Mouse (Mus musculus) embryonic facial prominence, embryonic 12.5 days (tissue): Measurements from ENCODE around the gene Pnkd. TPM values are rescaled to one million over a fixed set of nuclear protein-coding genes. Genes with fewer than 3 reads are reported as not detected.

Source experiments
- ATAC-seq: fragments of 200-750 bp; cut with Nextera tagmentation; 2 replicates; pipeline ENCODE4 v1.8.0; 2017; ENCODE audit not compliant: insufficient number of reproducible peaks, insufficient read depth, low FRiP score, low TSS enrichment
- H3K27ac ChIP-seq: fragments of 300-500 bp; sonication (generic); 2 replicates; pipeline ENCODE4 v1.5.1; 2016; ENCODE audit warnings: mild to moderate bottlenecking
- H3K27me3 ChIP-seq: fragments of 300-500 bp; sonication (generic); 2 replicates; pipeline ENCODE4 v1.6.1; 2016; ENCODE audit warnings: mild to moderate bottlenecking, moderate library complexity
- H3K36me3 ChIP-seq: fragments of 300-500 bp; sonication (generic); 2 replicates; pipeline ENCODE4 v1.6.1; 2016; ENCODE audit warnings: mild to moderate bottlenecking
- H3K4me1 ChIP-seq: fragments of 300-500 bp; sonication (generic); 2 replicates; pipeline ENCODE4 v1.6.1; 2016
- H3K4me2 ChIP-seq: fragments of 300-500 bp; sonication (generic); replicated peaks from 2 replicates; pipeline ENCODE4 v1.6.1; 2016; ENCODE audit warnings: mild to moderate bottlenecking, moderate library complexity
- H3K4me3 ChIP-seq: fragments of 300-500 bp; sonication (generic); 2 replicates; pipeline ENCODE4 v1.5.1; 2016; ENCODE audit warnings: mild to moderate bottlenecking
- H3K9ac ChIP-seq: fragments of 300-500 bp; sonication (generic); 2 replicates; pipeline ENCODE4 v1.6.1; 2016; ENCODE audit warnings: mild to moderate bottlenecking, moderate library complexity
- H3K9me3 ChIP-seq: fragments of 300-500 bp; sonication (generic); 2 replicates; pipeline ENCODE4 v1.6.1; 2016; ENCODE audit warnings: mild to moderate bottlenecking, moderate library complexity
- WGBS: fragments of 180-500 bp; shearing (Covaris S2); methylation state at CpG from one replicate; pipeline ENCODE4 v1.1.7; 2016; 5-methylcytosine and 5-hydroxymethylcytosine counted together
- polyA plus RNA-seq: library from polyadenylated mRNA; unstranded; fragments of >200 nt; fragmentation: Nextera tagmentation; extraction: Ambion mirVana; gene quantifications from 2 replicates; pipeline ENCODE4 v1.2.1, GENCODE M21; 2016

The Pnkd gene
- polyA plus RNA-seq, 1 experiment from 2014 or later = 106 TPM

GRCm38 (mm10) chr1:74300347-74301110 is 15.8 kb downstream of the Pnkd start:
- Histone ChIP-seq H3K9me3 (no peaks in the 10 kb centered on the region), H3K9ac (no peak overlapping the region), H3K27me3 (no peaks in the 10 kb centered on the region), H3K4me1 (peaks cover 20% of the 10 kb centered on the region), H3K4me2 (no peak overlapping the region), H3K27ac (no peak overlapping the region), H3K4me3 (no peak overlapping the region), H3K36me3 (no peaks in the 10 kb centered on the region)
- ATAC-seq = no peak
- WGBS = 87% methylated on average over 6 of the region's 6 CpGs

- no peaks in the 10 kb centered on the region for H3K36me3 ChIP-seq
- WGBS = 90% methylated on average over 7 of the region's 7 CpGs
- no peak overlapping the region for H3K4me3 ChIP-seq
- peaks cover 5% of the 10 kb centered on the region; the same call in 1 of the 2 replicates for H3K4me1 ChIP-seq
- no peak for ATAC-seq
- no peak overlapping the region for H3K4me2 ChIP-seq
- no peaks in the 10 kb centered on the region for H3K9me3 ChIP-seq
- no peaks in the 10 kb centered on the region for H3K27me3 ChIP-seq
- H3K9ac ChIP-seq = no peak overlapping the region
- no peak overlapping the region for H3K27ac ChIP-seq
Observed at GRCm38 (mm10) chr1:74302229-74302628, 17.5 kb downstream of the Pnkd start.

- Histone ChIP-seq H3K9me3 (no peaks in the 10 kb centered on the region), H3K4me2 (peak overlapping the region; percentile 85; the same call in 1 of the 2 replicates), H3K4me3 (no peak overlapping the region), H3K36me3 (no peaks in the 10 kb centered on the region), H3K27ac (no peak overlapping the region), H3K27me3 (no peaks in the 10 kb centered on the region), H3K9ac (no peak overlapping the region), H3K4me1 (peaks cover 4% of the 10 kb centered on the region; the same call in 1 of the 2 replicates)
- no peak for ATAC-seq
- 74% methylated on average over 2 of the region's 2 CpGs for WGBS
Observed at GRCm38 (mm10) chr1:74302835-74303234, 18.1 kb downstream of the Pnkd start.

GRCm38 (mm10) chr1:74303509-74304338 is 19.0 kb downstream of the Pnkd start:
- peak; percentile 78 for ATAC-seq
- H3K36me3 ChIP-seq = no peaks in the 10 kb centered on the region
- WGBS = under 1% methylated on average over 56 of the region's 56 CpGs
- H3K4me1 ChIP-seq = peaks cover 4% of the 10 kb centered on the region; the same call in 1 of the 2 replicates
- H3K9ac ChIP-seq = peak overlapping the region; percentile 70
- no peaks in the 10 kb centered on the region for H3K9me3 ChIP-seq
- H3K27ac ChIP-seq = peak overlapping the region; percentile 68
- no peaks in the 10 kb centered on the region for H3K27me3 ChIP-seq
- peak overlapping the region; percentile 85 for H3K4me2 ChIP-seq
- H3K4me3 ChIP-seq = peak overlapping the region; percentile 61

- Histone ChIP-seq H3K9ac (peak overlapping the region; percentile 70), H3K4me3 (peak overlapping the region; percentile 61), H3K27me3 (no peaks in the 10 kb centered on the region), H3K9me3 (no peaks in the 10 kb centered on the region), H3K27ac (no peak overlapping the region; the same call in 1 of the 2 replicates), H3K4me2 (peak overlapping the region; percentile 85), H3K36me3 (no peaks in the 10 kb centered on the region), H3K4me1 (peaks cover 4% of the 10 kb centered on the region; the same call in 1 of the 2 replicates)
- 4% methylated on average over 12 of the region's 12 CpGs for WGBS
- ATAC-seq = no peak
Observed at GRCm38 (mm10) chr1:74304339-74304790, 19.6 kb downstream of the Pnkd start.

GRCm38 (mm10) chr1:74304946-74305345 is 20.2 kb downstream of the Pnkd start:
- Histone ChIP-seq H3K9ac (no peak overlapping the region), H3K4me1 (peaks cover 4% of the 10 kb centered on the region; the same call in 1 of the 2 replicates), H3K4me3 (no peak overlapping the region), H3K36me3 (no peaks in the 10 kb centered on the region), H3K27me3 (no peaks in the 10 kb centered on the region), H3K27ac (no peak overlapping the region), H3K9me3 (no peaks in the 10 kb centered on the region), H3K4me2 (no peak overlapping the region)
- 64% methylated on average over 4 of the region's 4 CpGs for WGBS
- ATAC-seq = no peak

GRCm38 (mm10) chr1:74305522-74305921 is 20.8 kb downstream of the Pnkd start, which contains the start of gene Tmbim1:
Gene Tmbim1, minus strand, starts transcription at chr1:74305622.
- H3K4me3 ChIP-seq = peak within 1 kb of the TSS; percentile 61
- H3K9me3 ChIP-seq = no peaks in the 10 kb centered on the region
- no peak for ATAC-seq
- H3K4me1 ChIP-seq = peaks cover 4% of the 10 kb centered on the region; the same call in 1 of the 2 replicates
- no peak within 1 kb of the TSS for H3K27ac ChIP-seq
- peak within 1 kb of the TSS; percentile 85 for H3K4me2 ChIP-seq
- no peaks in the 10 kb centered on the region for H3K27me3 ChIP-seq
- H3K36me3 ChIP-seq = no peaks in the 10 kb centered on the region
- H3K9ac ChIP-seq = no peak within 1 kb of the TSS
- WGBS = 58% methylated on average over 2 of the region's 2 CpGs

- Histone ChIP-seq H3K9me3 (no peaks in the 10 kb centered on the region), H3K4me2 (no peak overlapping the region), H3K27ac (no peak overlapping the region), H3K4me3 (no peak overlapping the region), H3K4me1 (peaks cover 4% of the 10 kb centered on the region; the same call in 1 of the 2 replicates), H3K36me3 (no peaks in the 10 kb centered on the region), H3K9ac (no peak overlapping the region), H3K27me3 (no peaks in the 10 kb centered on the region)
- no peak for ATAC-seq
- WGBS = 77% methylated on average over 1 of the region's 1 CpGs
Observed at GRCm38 (mm10) chr1:74307146-74307545, 22.4 kb downstream of the Pnkd start.

- H3K36me3 ChIP-seq = no peaks in the 10 kb centered on the region
- no peak overlapping the region for H3K27ac ChIP-seq
- no peaks in the 10 kb centered on the region for H3K27me3 ChIP-seq
- H3K9me3 ChIP-seq = no peaks in the 10 kb centered on the region
- ATAC-seq = no peak
- no peak overlapping the region for H3K4me3 ChIP-seq
- 71% methylated on average over 10 of the region's 10 CpGs for WGBS
- no peak overlapping the region for H3K9ac ChIP-seq
- 0 out of 2 replicates have a peak, but pooled peaks cover 4% of the 10 kb centered on the region for H3K4me1 ChIP-seq
- no peak overlapping the region for H3K4me2 ChIP-seq
Observed at GRCm38 (mm10) chr1:74308001-74308964, 23.6 kb downstream of the Pnkd start.

GRCm38 (mm10) chr1:74309767-74310166 is 25.0 kb downstream of the Pnkd start:
- Histone ChIP-seq H3K4me2 (no peak overlapping the region), H3K27ac (no peak overlapping the region), H3K27me3 (no peaks in the 10 kb centered on the region), H3K36me3 (no peaks in the 10 kb centered on the region), H3K9me3 (no peaks in the 10 kb centered on the region), H3K4me3 (no peak overlapping the region), H3K4me1 (no peaks in the 10 kb centered on the region), H3K9ac (no peak overlapping the region)
- no peak for ATAC-seq
- WGBS = 23% methylated on average over 3 of the region's 3 CpGs
